Mouse (Mus musculus) brain, embryonic 14.5 days (tissue): ENCODE measurements around the gene Dynlrb1. TPM values are rescaled to one million over a fixed set of nuclear protein-coding genes. Genes with fewer than 3 reads are reported as not detected.

Source experiments
- DNase-seq: peaks from one replicate; pipeline ENCODE4 v3.0.0-alpha.2; 2011; ENCODE audit warnings: low read depth
- CTCF ChIP-seq: fragments of 200-500 bp; IDR thresholded peaks from 2 replicates; pipeline ENCODE4 v1.5.1; 2012; ENCODE audit warnings: inconsistent platforms, mild to moderate bottlenecking, moderate library complexity, borderline replicate concordance; ENCODE audit not compliant: insufficient read depth, insufficient read length; ENCODE audit errors: extremely low read depth
- POLR2A ChIP-seq: fragments of 200-500 bp; IDR thresholded peaks from 2 replicates; pipeline ENCODE4 v1.6.1; 2012; ENCODE audit warnings: mild to moderate bottlenecking, inconsistent platforms, borderline replicate concordance; ENCODE audit not compliant: poor library complexity, insufficient read depth, insufficient read length, severe bottlenecking; ENCODE audit errors: extremely low read depth
- polyA plus RNA-seq: library from polyadenylated mRNA; depleted of rRNA; stranded (reverse); fragments of >200 nt; gene quantifications from 2 replicates; pipeline ENCODE4 v1.2.3, GENCODE M21; 2012; rRNA removed

Dynlrb1 gene
- polyA plus RNA-seq, 1 experiment, result 748 TPM

- DNase-seq, result no peak
- TF ChIP-seq CTCF (no peak), POLR2A (no peak)
Observed at GRCm38 (mm10) chr2:155280116-155280515, 43.8 kb downstream of the Dynlrb1 start.

GRCm38 (mm10) chr2:155283793-155284192 lies 47.5 kb downstream of the Dynlrb1 start:
- DNase-seq, result no peak
- no peak for TF ChIP-seq CTCF
- TF ChIP-seq POLR2A, result no peak

- DNase-seq, result no peak
- TF ChIP-seq POLR2A (no peak), CTCF (no peak)
Observed at GRCm38 (mm10) chr2:155284647-155285046, 48.3 kb downstream of the Dynlrb1 start.

GRCm38 (mm10) chr2:155285744-155286143 lies 49.4 kb downstream of the Dynlrb1 start:
- no peak for DNase-seq
- TF ChIP-seq CTCF (no peak), POLR2A (no peak)

- DNase-seq, result no peak
- TF ChIP-seq POLR2A (no peak), CTCF (no peak)
Observed at GRCm38 (mm10) chr2:155287456-155288250, 51.3 kb downstream of the Dynlrb1 start.

- TF ChIP-seq CTCF (no peak), POLR2A (no peak)
- no peak for DNase-seq
Observed at GRCm38 (mm10) chr2:155290066-155290465, 53.7 kb downstream of the Dynlrb1 start.

GRCm38 (mm10) chr2:155293382-155293781 lies 57.0 kb downstream of the Dynlrb1 start:
- no peak for TF ChIP-seq POLR2A
- TF ChIP-seq CTCF, result no peak
- DNase-seq, result no peak

GRCm38 (mm10) chr2:155293946-155294345 lies 57.6 kb downstream of the Dynlrb1 start:
- no peak for DNase-seq
- TF ChIP-seq CTCF (no peak), POLR2A (no peak)

- no peak for TF ChIP-seq POLR2A
- no peak for TF ChIP-seq CTCF
- no peak for DNase-seq
Observed at GRCm38 (mm10) chr2:155295453-155295852, 59.1 kb downstream of the Dynlrb1 start.

- TF ChIP-seq CTCF (no peak), POLR2A (no peak)
- DNase-seq, result no peak
Observed at GRCm38 (mm10) chr2:155299563-155299962, 63.2 kb downstream of the Dynlrb1 start.

Other genes with a start within 250 kb of the Dynlrb1 start
- gene Gm14226, start 218.3 kb upstream of the Dynlrb1 start, polyA plus RNA-seq, result 0.15 and 0.24 TPM in 2 replicates
- 73.0 and 87.3 TPM in 2 replicates for gene Ahcy, start 162.0 kb upstream of the Dynlrb1 start, polyA plus RNA-seq
- gene Itch, start 103.0 kb upstream of the Dynlrb1 start, polyA plus RNA-seq, result 20.5 and 26.6 TPM in 2 replicates
- 224 and 261 TPM in 2 replicates for gene Map1lc3a, start 39.8 kb downstream of the Dynlrb1 start, polyA plus RNA-seq
- 62.0 and 71.9 TPM in 2 replicates for gene Pigu, start 120.9 kb downstream of the Dynlrb1 start, polyA plus RNA-seq
- 145 and 159 TPM in 2 replicates for gene Trp53inp2, start 144.5 kb downstream of the Dynlrb1 start, polyA plus RNA-seq
- 56.8 and 75.2 TPM in 2 replicates for gene Ncoa6, start 237.4 kb downstream of the Dynlrb1 start, polyA plus RNA-seq